Mouse (Mus musculus): ENCODE results near the gene Pdzrn4.

GRCm38 (mm10) chr15:92640212-92641082 lies 243.8 kb downstream of the Pdzrn4 start:
- TF ChIP-seq CHD2 (IDR thresholded peaks at IDR 0.05; ENCODE audit: low read depth, low read length) (no peak), HCFC1 (IDR thresholded peaks at IDR 0.05; ENCODE audit: borderline replicate concordance, insufficient read depth, low read length) (no peak), ZC3H11A (IDR thresholded peaks at IDR 0.05; ENCODE audit: borderline replicate concordance, low read depth, low read length) (no peak), MAFK (IDR thresholded peaks at IDR 0.05; ENCODE audit: insufficient read depth, low read depth, low read length) (no peak)

Measured in ES-E14 (cell line).